Mouse (Mus musculus) natural killer cell, adult 2 months (primary cell): ENCODE data around the gene Aaed1.
A peak's percentile ranks its signal among the peaks of the same experiment; 100 is the strongest.

ENCODE experiments used
- DNase-seq, 2 experiments: peaks; one replicate each; pipeline ENCODE4 v3.0.0; 2022; ENCODE audit warnings: low spot score in 2 of 2

Gene Aaed1

GRCm38 (mm10) chr13:64252147-64252546, 60.4 kb downstream of the Aaed1 start:
- peak; percentile 54 to 74 for DNase-seq

GRCm38 (mm10) chr13:64250363-64250762, 62.1 kb downstream of the Aaed1 start:
- peak; percentile 30 to 50 for DNase-seq

GRCm38 (mm10) chr13:64248775-64249524, 63.6 kb downstream of the Aaed1 start:
- peak; percentile 85 to 89 for DNase-seq

- peak; percentile 63 to 65 for DNase-seq
Measured at GRCm38 (mm10) chr13:64248161-64248774, 64.2 kb downstream of the Aaed1 start.

GRCm38 (mm10) chr13:64246106-64246505, 66.4 kb downstream of the Aaed1 start:
- no peak for DNase-seq

- no peak for DNase-seq
Measured at GRCm38 (mm10) chr13:64244685-64245261, 67.7 kb downstream of the Aaed1 start.

GRCm38 (mm10) chr13:64242721-64243120, 69.8 kb downstream of the Aaed1 start:
- DNase-seq: no peak

- DNase-seq: no peak
Measured at GRCm38 (mm10) chr13:64240626-64241025, 71.9 kb downstream of the Aaed1 start.

- DNase-seq: no peak
Measured at GRCm38 (mm10) chr13:64237681-64238157, 74.8 kb downstream of the Aaed1 start.

GRCm38 (mm10) chr13:64237000-64237680, 75.4 kb downstream of the Aaed1 start:
- no peak for DNase-seq

GRCm38 (mm10) chr13:64235777-64236176, 76.7 kb downstream of the Aaed1 start:
- no peak for DNase-seq

- DNase-seq: no peak
Measured at GRCm38 (mm10) chr13:64235062-64235715, 77.3 kb downstream of the Aaed1 start.

- DNase-seq: no peak
Measured at GRCm38 (mm10) chr13:64233139-64233538, 79.4 kb downstream of the Aaed1 start.

- no peak for DNase-seq
Measured at GRCm38 (mm10) chr13:64226725-64227124, 85.8 kb downstream of the Aaed1 start.

- DNase-seq: no peak
Measured at GRCm38 (mm10) chr13:64225738-64226137, 86.8 kb downstream of the Aaed1 start.
